Mouse (Mus musculus): ENCODE measurements at regions not wholly inside any gene's neighbourhood (a gene's known extent, or its start where the extent isn't known, plus 50 kb on each side); places are given as distances from the start of the nearest gene placed in this dataset.

DNA sequence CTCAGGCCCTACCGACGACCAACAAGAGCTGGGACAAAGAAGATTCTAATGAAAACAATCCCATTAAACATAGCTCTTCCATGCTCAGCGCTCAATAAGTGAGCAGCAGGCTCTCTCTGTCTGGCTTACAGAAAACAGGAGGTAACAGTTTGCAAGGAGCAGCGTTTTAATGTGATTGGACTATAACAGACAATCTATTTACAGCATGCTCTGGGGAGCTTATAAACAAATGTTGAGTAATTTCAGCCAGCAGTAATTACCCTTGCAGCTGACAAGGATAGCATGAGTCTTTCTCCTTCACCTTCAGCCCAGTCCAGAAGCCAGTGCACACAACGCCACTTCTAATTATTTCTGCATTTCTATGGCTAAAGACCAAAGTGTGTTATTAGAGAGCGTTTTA is 245.6 kb downstream of the Fign start:
- no peak for TF ChIP-seq CTCF (IDR thresholded peaks at IDR 0.05; ENCODE audit: low read depth, low read length)
- TF ChIP-seq POLR2A (IDR thresholded peaks at IDR 0.05; ENCODE audit: extremely low read depth, insufficient read depth, low read length): no peak

Measured in liver, adult 2 months (tissue).